Mouse (Mus musculus): ENCODE results near the gene Hspa12b. TPM values are rescaled to one million over a fixed set of nuclear protein-coding genes. Genes with fewer than 3 reads are reported as not detected.
A peak's percentile ranks its signal among the peaks of the same experiment; 100 is the strongest.

Gene Hspa12b
- total and polyA plus RNA-seq, 3 experiments, result 0.56 to 2.0 (median 1.7) TPM

DNA sequence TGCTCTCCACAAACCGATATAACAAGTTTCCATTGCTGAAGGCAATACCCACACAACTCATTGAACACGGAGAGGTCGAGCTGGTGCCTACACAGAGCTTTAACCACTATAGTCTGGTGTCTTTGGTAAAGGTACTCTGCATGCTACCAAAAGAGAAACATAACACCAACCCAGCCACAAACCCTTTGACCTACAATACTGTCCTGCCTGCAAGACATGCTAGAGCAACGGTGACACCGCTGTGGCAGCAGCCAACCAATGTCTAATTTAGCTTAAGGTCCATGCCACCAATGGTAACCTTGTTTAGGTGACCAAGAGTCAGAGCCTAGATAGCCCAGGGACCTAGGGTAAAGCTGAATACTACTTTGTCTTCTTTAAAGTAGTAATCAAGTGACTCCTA lies 33.5 kb upstream of the Hspa12b start:
- H3K27ac ChIP-seq (ENCODE audit: insufficient read depth, low read depth), result no peak overlapping the region
- in situ Hi-C loops (cut with MboI; ENCODE audit: low pct_ligation_motif_present, low pct_unique_long_range_greater_than_20kb, low sequenced_read_pairs) (loop anchor here (5.0 to 25.0 kb wide), 3 partner anchors 69 to 419 kb away; partner anchors contain the start of gene 1700037H04Rik), dilution Hi-C loops (cut with MboI; ENCODE audit: extremely low pct_ligation_motif_present, extremely low pct_unique_long_range_greater_than_20kb, low sequenced_read_pairs) (no loop called here)
- H3K36me3 ChIP-seq (replicated peaks in 1 of 2; ENCODE audit: control insufficient read depth in 1 of 2, insufficient read depth in 1 of 2, low read length in 1 of 2), result no peaks in the 10 kb centered on the region
- no peaks in the 10 kb centered on the region for H3K79me2 ChIP-seq (replicated peaks; ENCODE audit: control insufficient read depth, extremely low read depth, insufficient read depth, poor library complexity, severe bottlenecking)
- H3K9ac ChIP-seq (ENCODE audit: insufficient read depth, low read depth), result no peak overlapping the region
- no peaks in the 10 kb centered on the region for H3K9me3 ChIP-seq (replicated peaks; ENCODE audit: low read length)
- no peak overlapping the region for H3K4me3 ChIP-seq (replicated peaks in 1 of 3; ENCODE audit: low read depth in 2 of 3, low read length in 2 of 3, poor library complexity in 1 of 3)
- peaks cover 3% of the 10 kb centered on the region for H3K27me3 ChIP-seq (replicated peaks)
- no peak for TF ChIP-seq ZNF384 (IDR thresholded peaks at IDR 0.05; ENCODE audit: low read depth, low read length)
- TF ChIP-seq RAD21 (IDR thresholded peaks at IDR 0.05; ENCODE audit: low read depth, low read length), result no peak
- no peak for TF ChIP-seq BHLHE40 (IDR thresholded peaks at IDR 0.05; ENCODE audit: low read depth, low read length)
- TF ChIP-seq NRF1 (IDR thresholded peaks at IDR 0.05; ENCODE audit: low read depth, low read length), result no peak
- TF ChIP-seq TCF12 (IDR thresholded peaks at IDR 0.05; ENCODE audit: low read depth, low read length), result no peak
- TF ChIP-seq MAZ (IDR thresholded peaks at IDR 0.05; ENCODE audit: low read depth, low read length), result no peak
- TF ChIP-seq GABPA (IDR thresholded peaks at IDR 0.05; ENCODE audit: insufficient replicate concordance, low read depth, low read length), result no peak
- no peak for TF ChIP-seq MXI1 (IDR thresholded peaks at IDR 0.05; ENCODE audit: low read depth, low read length)
- no peak for TF ChIP-seq JUN (IDR thresholded peaks at IDR 0.05; ENCODE audit: insufficient read depth, low read depth, low read length)
- TF ChIP-seq USF2 (conservative IDR thresholded peaks at IDR 0.05; ENCODE audit: low read depth, low read length), result no peak
- TF ChIP-seq CTCF (conservative IDR thresholded peaks at IDR 0.05 in 1 of 2, IDR thresholded peaks at IDR 0.05 in 1 of 2; ENCODE audit: low read depth in 2 of 2, low read length in 2 of 2), result no peak
- TF ChIP-seq MAX (IDR thresholded peaks at IDR 0.05; ENCODE audit: low read length), result no peak
- no peak for TF ChIP-seq JUND (conservative IDR thresholded peaks at IDR 0.05; ENCODE audit: low read depth, low read length)
- TF ChIP-seq MEF2A (IDR thresholded peaks at IDR 0.05; ENCODE audit: borderline replicate concordance, low read depth, low read length), result no peak
- TF ChIP-seq RCOR1 (conservative IDR thresholded peaks at IDR 0.05; ENCODE audit: low read depth, low read length), result no peak
- no peak for TF ChIP-seq ELF1 (IDR thresholded peaks at IDR 0.05; ENCODE audit: low read depth, low read length)
- no peak for TF ChIP-seq ZMIZ1 (IDR thresholded peaks at IDR 0.05; ENCODE audit: low read depth, low read length)
- H3K4me2 ChIP-seq (ENCODE audit: insufficient read depth, low read depth, poor library complexity, severe bottlenecking), result no peak overlapping the region
- H3K4me1 ChIP-seq (ENCODE audit: control insufficient read depth in 1 of 2, insufficient read depth in 2 of 2), result peaks cover 2 to 4% of the 10 kb centered on the region in 2 experiments; a peak in 3 of 4 replicates
- no peak for DNase-seq (ENCODE audit: extremely low read depth)

DNA sequence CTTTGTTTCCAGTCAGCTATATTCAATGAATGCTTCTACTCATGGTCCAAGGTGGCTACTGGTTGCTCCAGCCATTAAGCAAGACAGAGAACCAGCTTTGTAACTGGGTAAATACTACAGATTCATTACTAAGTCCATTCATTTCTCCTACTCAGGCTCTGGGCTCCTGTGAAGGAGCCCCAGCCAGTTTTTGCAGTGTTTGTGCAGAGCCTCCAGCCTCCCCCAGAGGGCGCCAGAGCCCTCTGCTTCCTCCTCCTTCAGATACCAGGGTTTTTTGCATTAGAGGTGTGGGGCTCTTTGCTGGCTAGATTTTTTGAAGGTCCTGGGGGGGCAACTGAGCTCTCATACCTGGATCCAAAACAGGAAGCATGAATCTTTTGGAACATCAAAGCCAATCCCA lies 32.3 kb upstream of the Hspa12b start:
- Histone ChIP-seq H3K9ac (ENCODE audit: insufficient read depth, low read depth) (no peak overlapping the region), H3K9me3 (replicated peaks; ENCODE audit: low read length) (no peaks in the 10 kb centered on the region), H3K27ac (ENCODE audit: insufficient read depth, low read depth) (no peak overlapping the region), H3K4me2 (ENCODE audit: insufficient read depth, low read depth, poor library complexity, severe bottlenecking) (no peak overlapping the region), H3K27me3 (replicated peaks) (peaks cover 3% of the 10 kb centered on the region), H3K4me1 (ENCODE audit: control insufficient read depth in 1 of 2, insufficient read depth in 2 of 2) (peaks cover 2 to 4% of the 10 kb centered on the region in 2 experiments; a peak in 3 of 4 replicates), H3K4me3 (replicated peaks in 1 of 3; ENCODE audit: low read depth in 2 of 3, low read length in 2 of 3, poor library complexity in 1 of 3) (no peak overlapping the region), H3K79me2 (replicated peaks; ENCODE audit: control insufficient read depth, extremely low read depth, insufficient read depth, poor library complexity, severe bottlenecking) (no peaks in the 10 kb centered on the region), H3K36me3 (replicated peaks in 1 of 2; ENCODE audit: control insufficient read depth in 1 of 2, insufficient read depth in 1 of 2, low read length in 1 of 2) (no peaks in the 10 kb centered on the region)
- TF ChIP-seq NELFE (IDR thresholded peaks at IDR 0.05; ENCODE audit: low read depth, low read length) (peak; percentile 46; the same call in 1 of the 2 replicates), JUND (conservative IDR thresholded peaks at IDR 0.05; ENCODE audit: low read depth, low read length) (no peak), MAZ (IDR thresholded peaks at IDR 0.05; ENCODE audit: low read depth, low read length) (peak; percentile 65; the same call in 1 of the 2 replicates), MEF2A (IDR thresholded peaks at IDR 0.05; ENCODE audit: borderline replicate concordance, low read depth, low read length) (0 out of 2 replicates have a peak, but pooled peaks have one; percentile 33), SIN3A (IDR thresholded peaks at IDR 0.05; ENCODE audit: low read length) (0 out of 2 replicates have a peak, but pooled peaks have one; percentile 37), CTCF (conservative IDR thresholded peaks at IDR 0.05 in 1 of 2, IDR thresholded peaks at IDR 0.05 in 1 of 2; ENCODE audit: low read depth in 2 of 2, low read length in 2 of 2) (peak; percentile 79 to 97), TCF12 (IDR thresholded peaks at IDR 0.05; ENCODE audit: low read depth, low read length) (0 out of 2 replicates have a peak, but pooled peaks have one; percentile 32), EP300 (IDR thresholded peaks at IDR 0.05; ENCODE audit: low read length) (no peak), ZNF384 (IDR thresholded peaks at IDR 0.05; ENCODE audit: low read depth, low read length) (peak; percentile 69), ZC3H11A (IDR thresholded peaks at IDR 0.05; ENCODE audit: low read depth, low read length) (peak; percentile 89), POLR2AphosphoS2 (IDR thresholded peaks at IDR 0.05; ENCODE audit: low read depth, low read length) (no peak), UBTF (IDR thresholded peaks at IDR 0.05; ENCODE audit: low read depth, low read length) (no peak), RAD21 (IDR thresholded peaks at IDR 0.05; ENCODE audit: low read depth, low read length) (peak; percentile 96), SMC3 (IDR thresholded peaks at IDR 0.05; ENCODE audit: low read depth, low read length) (peak; percentile 96)
- in situ Hi-C loops (cut with MboI; ENCODE audit: low pct_ligation_motif_present, low pct_unique_long_range_greater_than_20kb, low sequenced_read_pairs) (loop anchor here (5.0 to 25.0 kb wide), 4 partner anchors 67 to 417 kb away; partner anchors contain the start of gene 1700037H04Rik), dilution Hi-C loops (cut with MboI; ENCODE audit: extremely low pct_ligation_motif_present, extremely low pct_unique_long_range_greater_than_20kb, low sequenced_read_pairs) (no loop called here)
- DNase-seq (ENCODE audit: extremely low read depth), result peak; percentile 67
